Mouse (Mus musculus) liver, embryonic 14.5 days (tissue): Measurements from ENCODE around the gene Oasl1. TPM values are rescaled to one million over a fixed set of nuclear protein-coding genes. Genes with fewer than 3 reads are reported as not detected.

ENCODE experiments used
- ATAC-seq: fragments of 200-750 bp; cut with Nextera tagmentation; 2 replicates; pipeline ENCODE4 v1.8.0; 2017; ENCODE audit warnings: moderate number of reproducible peaks, mild to moderate bottlenecking, moderate library complexity; ENCODE audit not compliant: insufficient read depth
- DNase-seq, 3 experiments: peaks; one replicate each; pipeline ENCODE4 v3.0.0-alpha.2; 2012 to 2013; ENCODE audit warnings: low read depth in 3 of 3, low spot score in 3 of 3
- H3K27ac ChIP-seq: fragments of 300-500 bp; sonication (generic); 2 replicates; pipeline ENCODE4 v1.5.1; 2014; ENCODE audit warnings: moderate library complexity, mild to moderate bottlenecking, control low read depth, inconsistent platforms
- H3K27me3 ChIP-seq: fragments of 300-500 bp; sonication (generic); 2 replicates; pipeline ENCODE4 v1.6.1; 2014; ENCODE audit warnings: mild to moderate bottlenecking, low read length, moderate library complexity; ENCODE audit not compliant: control insufficient read depth, insufficient read depth
- H3K36me3 ChIP-seq: fragments of 300-500 bp; sonication (generic); replicated peaks from 2 replicates; pipeline ENCODE4 v1.6.1; 2014; ENCODE audit warnings: low read depth; ENCODE audit not compliant: control insufficient read depth, insufficient read depth
- H3K4me1 ChIP-seq, 2 experiments: fragments of 200-500 bp in 1 of 2; fragments of 300-500 bp in 1 of 2; sonication (generic) in 1 of 2; replicated peaks; 2 replicates each; pipeline ENCODE4 v1.6.1; 2012 to 2014; ENCODE audit warnings: antibody characterized with exemption in 1 of 2, inconsistent platforms in 1 of 2, low read length in 1 of 2; ENCODE audit not compliant: control insufficient read depth in 2 of 2, insufficient read depth in 2 of 2
- H3K4me2 ChIP-seq: fragments of 300-500 bp; sonication (generic); 2 replicates; pipeline ENCODE4 v1.6.1; 2014; ENCODE audit warnings: low read depth, mild to moderate bottlenecking, control low read depth, moderate library complexity
- H3K4me3 ChIP-seq, 2 experiments: fragments of 200-500 bp in 1 of 2; fragments of 300-500 bp in 1 of 2; sonication (generic) in 1 of 2; 2 replicates each; pipeline ENCODE4 v1.5.1; 2012 to 2014; ENCODE audit warnings: low read depth in 2 of 2, low read length in 2 of 2, mild to moderate bottlenecking in 2 of 2, control low read depth in 1 of 2, inconsistent platforms in 1 of 2, moderate library complexity in 1 of 2; ENCODE audit not compliant: insufficient read depth in 1 of 2
- H3K9ac ChIP-seq: fragments of 300-500 bp; sonication (generic); replicated peaks from 2 replicates; pipeline ENCODE4 v1.6.1; 2014; ENCODE audit warnings: mild to moderate bottlenecking, control low read depth, moderate library complexity
- H3K9me3 ChIP-seq: fragments of 300-500 bp; sonication (generic); 2 replicates; pipeline ENCODE4 v1.6.1; 2016; ENCODE audit warnings: low read length, mixed read lengths; ENCODE audit not compliant: control insufficient read depth
- CTCF ChIP-seq: IDR thresholded peaks from 2 replicates; pipeline ENCODE4 v1.5.1; 2016; ENCODE audit warnings: antibody characterized with exemption, low read depth, control low read depth
- EP300 ChIP-seq: IDR thresholded peaks from 2 replicates; pipeline ENCODE4 v1.6.1; 2016; ENCODE audit warnings: antibody characterized with exemption, low read depth
- WGBS: fragments of 180-500 bp; shearing (Covaris S2); extraction: QIAGEN DNeasy Blood & Tissue Kit; methylation state at CpG from one replicate; pipeline ENCODE4 v1.1.7; 2014; ENCODE audit not compliant: insufficient replicate concordance; 5-methylcytosine and 5-hydroxymethylcytosine counted together
- polyA plus RNA-seq, 2 experiments: library from polyadenylated mRNA; depleted of rRNA in 1 of 2; stranded (reverse) in 1 of 2; unstranded in 1 of 2; fragments of >200 nt; fragmentation: Nextera tagmentation in 1 of 2; extraction: Ambion mirVana in 1 of 2; gene quantifications; 2 replicates each; pipeline versions ENCODE4 v1.2.1 to v1.2.3; 2012 to 2014

Gene Oasl1
- polyA plus RNA-seq, 2 experiments: 0.32 to 0.44 TPM

GRCm38 (mm10) chr5:114883022-114883421 is 40.0 kb upstream of the Oasl1 start:
- no peak overlapping the region for H3K27ac ChIP-seq
- H3K4me1 ChIP-seq: no peaks in the 10 kb centered on the region
- DNase-seq: no peak
- H3K9me3 ChIP-seq: no peaks in the 10 kb centered on the region
- no peaks in the 10 kb centered on the region for H3K27me3 ChIP-seq
- no peak overlapping the region for H3K4me2 ChIP-seq
- no peak overlapping the region for H3K4me3 ChIP-seq
- H3K36me3 ChIP-seq: no peaks in the 10 kb centered on the region
- ATAC-seq: no peak
- 73% methylated on average over 11 of the region's 11 CpGs for WGBS
- no peak for TF ChIP-seq EP300
- TF ChIP-seq CTCF: no peak
- H3K9ac ChIP-seq: no peak overlapping the region

GRCm38 (mm10) chr5:114886801-114887200 is 36.2 kb upstream of the Oasl1 start:
- no peak for DNase-seq

GRCm38 (mm10) chr5:114888995-114889394 is 34.0 kb upstream of the Oasl1 start:
- Histone ChIP-seq H3K27me3 (no peaks in the 10 kb centered on the region), H3K4me2 (no peak overlapping the region), H3K36me3 (no peaks in the 10 kb centered on the region), H3K9ac (no peak overlapping the region), H3K4me3 (no peak overlapping the region), H3K9me3 (no peaks in the 10 kb centered on the region), H3K27ac (no peak overlapping the region), H3K4me1 (no peaks in the 10 kb centered on the region)
- ATAC-seq (no peak), DNase-seq (no peak)
- TF ChIP-seq CTCF: no peak
- no peak for TF ChIP-seq EP300
- WGBS: 65% methylated on average over 2 of the region's 2 CpGs

More at GRCm38 (mm10) chr5:114886801-114887200, 36.2 kb upstream of the Oasl1 start:
- Histone ChIP-seq H3K36me3 (no peaks in the 10 kb centered on the region), H3K27me3 (no peaks in the 10 kb centered on the region), H3K9ac (no peak overlapping the region), H3K4me1 (no peaks in the 10 kb centered on the region), H3K4me2 (no peak overlapping the region), H3K27ac (no peak overlapping the region), H3K4me3 (no peak overlapping the region), H3K9me3 (no peaks in the 10 kb centered on the region)
- WGBS: 57% methylated on average over 6 of the region's 6 CpGs
- no peak for ATAC-seq
- TF ChIP-seq CTCF: no peak
- TF ChIP-seq EP300: no peak

GRCm38 (mm10) chr5:114895542-114895941 is 27.5 kb upstream of the Oasl1 start:
- Histone ChIP-seq H3K36me3 (no peaks in the 10 kb centered on the region), H3K4me1 (peaks cover 0 to 6% of the 10 kb centered on the region in 2 experiments; a peak in 2 of 4 replicates), H3K4me3 (no peak overlapping the region), H3K4me2 (no peak overlapping the region), H3K27ac (no peak overlapping the region), H3K9ac (no peak overlapping the region), H3K27me3 (no peaks in the 10 kb centered on the region; the same call in 1 of the 2 replicates), H3K9me3 (no peaks in the 10 kb centered on the region)
- DNase-seq: no peak
- no peak for ATAC-seq
- 67% methylated on average over 4 of the region's 4 CpGs for WGBS
- TF ChIP-seq EP300 (no peak), CTCF (no peak)

- TF ChIP-seq CTCF (no peak), EP300 (no peak)
- DNase-seq: peak in 1 of 3 experiments; percentile 26
- Histone ChIP-seq H3K4me2 (peak within 1 kb of the TSS; percentile 32), H3K4me3 (peak within 1 kb of the TSS in 1 of 2 experiments; percentile 31; a peak in 2 of 4 replicates), H3K4me1 (peaks cover 0 to 6% of the 10 kb centered on the region in 2 experiments; a peak in 2 of 4 replicates), H3K9ac (no peak within 1 kb of the TSS), H3K27ac (no peak within 1 kb of the TSS), H3K36me3 (no peaks in the 10 kb centered on the region), H3K27me3 (no peaks in the 10 kb centered on the region; the same call in 1 of the 2 replicates), H3K9me3 (no peaks in the 10 kb centered on the region)
- no peak for ATAC-seq
- 36% methylated on average over 13 of the region's 13 CpGs for WGBS
These were observed 26.2 kb upstream of the Oasl1 start, which contains the start of gene Oasl2 for GRCm38 (mm10) chr5:114896688-114897373. Oasl2 (plus strand) TSS chr5:114896936.
